Comparison of ENCODE assay signal across 9 mouse cellular contexts in genomic region chr8:20378786-20379649, GRCm38 (mm10). TPM values are rescaled to one million over a fixed set of nuclear protein-coding genes. Genes with fewer than 3 reads are reported as not detected.
DNase-seq lines count a peak whose midpoint lies in the region; ATAC-seq and TF ChIP-seq lines count a peak whose summit lies in the region.
"Not testable (repeated sequence)": the region's sequence is repeated elsewhere in the genome, so short reads cannot be mapped to it uniquely, and the experiment has no call there.
"Had no signal": no experiment of that assay in that cellular context is flagged by ENCODE, and none has a peak within 500 bp of the region (broad histone marks: within the 10 kb centered on the region; RNA-seq: fewer than 3 reads in every experiment).

No protein-coding gene starts in this region.

- peak; percentile 74 for ATAC-seq in erythroid progenitor cell, adult 5-6 weeks (replicated peaks; ENCODE audit: low FRiP score, poor library complexity, severe bottlenecking)
- ATAC-seq in intestine, embryonic 14.5 days (replicated peaks; ENCODE audit: low FRiP score, low TSS enrichment, low read depth), result peak; percentile 88
- peak; percentile 49 for ATAC-seq in neutrophil, adult 5-6 weeks (ENCODE audit: extremely low read depth, insufficient number of reproducible peaks, low FRiP score, poor library complexity, severe bottlenecking)

- intact Hi-C loops in heart, adult 2 months (cut with DNase I); left cerebral cortex, postnatal 10 days (cut with DNase I): not testable (repeated sequence)

- not testable (repeated sequence) for H3K4me2 ChIP-seq in intestine, embryonic 14.5 days (ENCODE audit: low read length)

- H3K27me3 ChIP-seq in heart, adult 2 months (ENCODE audit: control insufficient read depth, insufficient read depth, low read length); intestine, embryonic 14.5 days (replicated peaks; ENCODE audit: control insufficient read depth, insufficient read depth, low read length): not testable (repeated sequence)

- not testable (repeated sequence) for H3K79me2 ChIP-seq in heart, adult 2 months (replicated peaks; ENCODE audit: control insufficient read depth, insufficient read depth, low read length)

- WGBS in heart, adult 2 months, result 76% methylated on average over 4 of the region's 8 CpGs
- WGBS in intestine, embryonic 14.5 days, result 82% methylated on average over 4 of the region's 8 CpGs

- TF ChIP-seq POLR2A in heart, adult 2 months (IDR thresholded peaks at IDR 0.05; ENCODE audit: insufficient read depth, low read depth, low read length), result not testable (repeated sequence)

- H3K9ac ChIP-seq in heart, adult 2 months (ENCODE audit: low read depth, low read length); intestine, embryonic 14.5 days (ENCODE audit: low read length): not testable (repeated sequence)

- not testable (repeated sequence) for H3K4me1 ChIP-seq in heart, adult 2 months (ENCODE audit: control insufficient read depth, insufficient read depth, low read length); intestine, embryonic 14.5 days (replicated peaks; ENCODE audit: control insufficient read depth, insufficient read depth, low read length)

- H3K4me3 ChIP-seq in heart, adult 2 months; intestine, embryonic 14.5 days (ENCODE audit: low read depth, low read length): not testable (repeated sequence)

- H3K9me3 ChIP-seq in intestine, embryonic 14.5 days (ENCODE audit: control insufficient read depth, low read length), result not testable (repeated sequence)

- DNase-seq in adrenal gland, postnatal 10 days, result peak; percentile 38
- DNase-seq in heart, adult 2 months, result peak; percentile 20 to 40
- not testable (repeated sequence) for DNase-seq in intestine, embryonic 14.5 days (ENCODE audit: low spot score)
- peak; percentile 33 to 56 for DNase-seq in left cerebral cortex, postnatal 10 days (ENCODE audit: extremely low spot score in 1 of 2, low spot score in 2 of 2)
- DNase-seq in lung, postnatal 10 days, result peak; percentile 27
- DNase-seq in thymus, postnatal 4 days, result peak; percentile 33

- not testable (repeated sequence) for H3K27ac ChIP-seq in heart, adult 2 months; intestine, embryonic 14.5 days (ENCODE audit: low read depth)

- TF ChIP-seq EP300 in heart, adult 2 months (IDR thresholded peaks at IDR 0.05; ENCODE audit: insufficient read depth, low read depth, low read length), result not testable (repeated sequence)

- not testable (repeated sequence) for TF ChIP-seq CTCF in heart, adult 2 months (IDR thresholded peaks at IDR 0.05)

- not testable (repeated sequence) for H3K36me3 ChIP-seq in heart, adult 2 months (ENCODE audit: control insufficient read depth, insufficient read depth, low read length); intestine, embryonic 14.5 days (ENCODE audit: control insufficient read depth, insufficient read depth, low read length)

RNA-seq across cellular contexts. Expression of gene Gm15319, which starts 16.0 kb away (rescaled TPM):
- total RNA-seq in adrenal gland, postnatal 10 days (2021), result under 1 TPM in 1 of 2 experiments, not detected in 1; 0.36 TPM
- total RNA-seq in erythroid progenitor cell, adult 5-6 weeks (2015; ENCODE audit: low replicate concordance), result not detected in 2 replicates
- not detected in 2 replicates for total RNA-seq in erythroid progenitor cell, adult 5-6 weeks (2017; ENCODE audit: low replicate concordance)
- under 1 TPM; 0.16 to 0.32 TPM for total RNA-seq in heart, adult 2 months (2021)
- 0.26 TPM in 1 of 2 replicates, not detected in the other for polyA plus RNA-seq in heart, adult 2 months (2012; rRNA removed)
- polyA plus RNA-seq in intestine, embryonic 14.5 days (2014; fragmentation: Nextera tagmentation; extraction: Ambion mirVana), result 0.72 and 0.89 TPM in 2 replicates
- under 1 TPM; 0.54 to 0.85 TPM for total RNA-seq in left cerebral cortex, postnatal 10 days (2021)
- total RNA-seq in neutrophil, adult 5-6 weeks (2017), result 1.2 TPM in 1 of 2 replicates, not detected in the other
- polyA plus RNA-seq: CD4-positive, CD25-positive, alpha-beta regulatory T cell, adult 4 months had no signal
